Mouse (Mus musculus): ENCODE data around the gene Acot8. TPM values are rescaled to one million over a fixed set of nuclear protein-coding genes. Genes with fewer than 3 reads are reported as not detected.

Acot8 gene
- 10.2 and 11.7 TPM in 2 replicates for polyA plus RNA-seq (2015; fragmentation: Nextera tagmentation; extraction: Ambion mirVana)

DNA sequence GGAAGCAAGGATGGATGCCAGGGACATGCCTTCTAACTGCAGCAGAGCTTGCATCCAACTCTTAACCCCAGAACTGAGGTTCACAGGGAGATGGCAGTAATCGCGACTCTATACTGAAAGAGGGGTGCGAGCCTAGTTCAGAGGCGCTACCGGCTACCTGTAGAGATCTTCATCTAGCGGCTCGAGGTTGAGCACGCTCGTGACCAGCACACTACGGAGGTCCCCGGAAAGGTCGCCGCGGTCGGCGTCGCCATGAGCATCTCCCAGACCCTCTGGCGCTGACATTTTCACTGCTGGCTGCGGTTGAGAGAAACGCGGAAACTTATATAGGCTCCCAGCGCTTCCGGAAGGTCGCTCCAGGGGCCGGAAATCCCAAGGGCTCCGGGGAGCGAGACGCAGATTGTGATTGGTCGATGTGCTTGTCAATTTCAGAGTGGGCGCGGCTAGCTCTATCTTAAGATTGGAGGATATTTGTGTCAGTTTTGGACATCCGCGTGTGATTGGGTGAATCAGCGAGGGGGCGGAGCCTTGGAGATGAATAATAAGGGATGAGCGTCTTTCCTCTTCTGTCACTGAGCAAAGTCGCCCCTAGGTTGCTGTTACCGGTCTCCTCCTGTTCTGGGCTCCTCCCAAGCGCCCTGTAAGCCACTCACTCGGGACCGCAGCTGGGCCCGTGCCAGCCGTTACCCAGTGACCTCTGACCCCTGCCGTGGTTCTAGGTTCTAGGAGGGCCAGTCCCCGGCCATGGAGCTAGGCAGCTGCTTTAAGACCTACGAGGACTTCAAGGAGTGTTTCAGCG is at the start of gene Acot8, which contains the start of gene Zswim3:
Acot8 (minus strand) TSS at position 350 of the 799 bp plus-strand sequence.
Zswim3 (plus strand) TSS at position 566 of the 799 bp plus-strand sequence.

DNA sequence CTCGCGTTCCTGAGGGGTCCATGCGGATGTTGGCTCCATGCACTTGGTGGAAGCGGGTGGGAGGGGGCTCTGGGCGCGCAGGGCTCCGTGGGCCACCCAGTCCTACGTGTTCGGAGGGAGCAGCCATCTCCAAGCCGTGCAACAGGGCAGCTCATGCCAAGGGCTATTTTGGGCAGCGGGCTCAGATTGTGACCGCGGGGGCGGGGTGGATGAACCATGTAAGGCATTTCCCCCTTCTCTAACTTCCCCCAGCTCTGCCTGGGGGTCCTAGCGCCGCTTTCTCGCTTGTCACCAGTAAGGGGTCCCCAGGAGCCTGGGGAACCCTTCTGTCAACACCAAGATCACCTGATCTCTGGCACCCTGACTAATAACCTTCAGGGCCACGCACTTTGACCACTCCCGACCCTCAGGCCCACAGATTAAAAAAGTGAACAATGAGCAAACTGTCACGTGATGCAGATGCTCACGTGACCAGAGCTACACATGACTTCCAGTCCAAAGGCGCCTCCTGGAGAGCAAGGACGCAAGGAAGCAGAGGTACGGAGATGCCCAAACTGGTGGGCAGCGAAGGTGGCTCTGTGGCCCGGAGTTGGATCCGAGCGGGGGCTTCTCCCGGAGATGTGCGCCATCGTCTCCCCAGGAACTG is 28.8 kb upstream of the Acot8 start, which contains the start of gene Neurl2:
Neurl2 (minus strand) TSS at position 143 of the 646 bp plus-strand sequence.

DNA sequence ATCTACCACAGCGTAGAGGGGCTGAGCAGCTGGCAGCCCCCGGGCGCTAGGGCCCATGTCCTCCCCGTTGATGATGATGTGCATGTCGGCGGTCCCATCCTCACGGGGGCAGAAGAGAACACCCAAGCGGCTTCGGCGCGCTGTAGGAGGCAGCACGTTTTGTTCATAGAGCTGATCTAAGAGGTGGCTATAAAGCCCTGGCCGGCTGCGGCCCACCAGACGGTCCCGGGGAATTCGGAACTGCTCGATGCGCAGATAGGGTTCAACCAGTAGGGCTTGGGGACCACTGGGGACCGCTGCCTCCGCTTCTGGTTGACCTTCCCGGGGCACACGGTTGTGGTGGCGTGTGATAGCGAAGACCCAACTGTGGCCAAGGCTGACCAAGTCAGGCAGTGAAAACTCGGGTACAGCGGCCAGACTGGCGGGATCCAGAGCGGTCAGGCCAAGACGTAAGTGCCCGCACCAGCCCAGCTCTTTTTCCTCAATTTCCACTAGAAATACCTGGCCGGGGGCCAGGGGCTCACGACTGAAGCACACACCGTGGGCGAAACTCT is 28.1 kb upstream of the Acot8 start, which contains the start of gene Ctsa:
Ctsa (plus strand) TSS at position 126 of the 554 bp plus-strand sequence.

DNA sequence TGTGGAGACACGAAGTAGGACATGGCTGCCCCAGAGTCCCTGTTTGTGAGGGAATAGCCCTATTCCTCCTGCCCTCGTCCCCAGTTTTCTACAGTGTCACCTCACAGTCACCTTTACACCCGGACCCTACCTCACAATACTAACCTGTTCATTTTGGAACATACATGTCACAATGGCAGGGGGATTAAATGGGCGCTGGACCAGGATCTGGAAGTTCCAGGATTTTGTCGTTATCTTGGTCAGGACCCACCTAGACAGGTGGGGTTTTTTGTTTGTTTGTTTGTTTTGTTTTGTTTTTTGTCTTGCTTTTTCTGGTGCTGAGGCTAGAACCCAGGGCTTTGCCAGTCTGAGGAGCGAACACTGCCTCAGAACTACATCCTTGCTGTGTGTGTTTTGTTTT is 23.8 kb upstream of the Acot8 start, which contains the start of gene Spata25:
Spata25 (minus strand) TSS at position 101 of the 400 bp plus-strand sequence.

DNA sequence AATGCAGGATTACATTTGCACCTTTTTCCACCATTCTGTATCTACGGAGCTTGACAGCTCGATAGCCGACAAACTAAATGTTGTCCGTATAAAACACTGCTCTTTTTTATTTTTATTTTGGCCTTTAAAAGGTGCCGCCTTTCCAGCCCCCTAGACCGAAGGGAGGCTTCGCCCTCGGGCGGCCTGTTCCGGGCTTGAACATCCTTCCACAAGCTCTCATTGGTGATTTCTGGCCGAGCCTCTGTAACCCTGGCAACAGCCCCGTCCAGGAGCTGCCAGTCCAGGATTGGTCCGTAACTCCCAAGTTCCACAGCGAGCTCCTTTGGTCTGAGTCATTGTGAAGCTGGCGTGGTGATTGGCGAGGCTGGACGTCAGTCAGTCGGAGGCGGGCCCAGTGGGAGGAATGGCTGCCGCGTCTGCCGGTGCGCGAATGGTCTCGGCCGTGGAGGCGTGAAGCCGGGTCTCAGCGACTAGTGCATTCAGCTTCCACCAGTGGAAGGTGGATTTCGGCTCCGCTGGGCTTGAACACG is 18.0 kb upstream of the Acot8 start, which contains the start of gene Zswim1:
Zswim1 (plus strand) TSS at position 51 of the 530 bp plus-strand sequence.

DNA sequence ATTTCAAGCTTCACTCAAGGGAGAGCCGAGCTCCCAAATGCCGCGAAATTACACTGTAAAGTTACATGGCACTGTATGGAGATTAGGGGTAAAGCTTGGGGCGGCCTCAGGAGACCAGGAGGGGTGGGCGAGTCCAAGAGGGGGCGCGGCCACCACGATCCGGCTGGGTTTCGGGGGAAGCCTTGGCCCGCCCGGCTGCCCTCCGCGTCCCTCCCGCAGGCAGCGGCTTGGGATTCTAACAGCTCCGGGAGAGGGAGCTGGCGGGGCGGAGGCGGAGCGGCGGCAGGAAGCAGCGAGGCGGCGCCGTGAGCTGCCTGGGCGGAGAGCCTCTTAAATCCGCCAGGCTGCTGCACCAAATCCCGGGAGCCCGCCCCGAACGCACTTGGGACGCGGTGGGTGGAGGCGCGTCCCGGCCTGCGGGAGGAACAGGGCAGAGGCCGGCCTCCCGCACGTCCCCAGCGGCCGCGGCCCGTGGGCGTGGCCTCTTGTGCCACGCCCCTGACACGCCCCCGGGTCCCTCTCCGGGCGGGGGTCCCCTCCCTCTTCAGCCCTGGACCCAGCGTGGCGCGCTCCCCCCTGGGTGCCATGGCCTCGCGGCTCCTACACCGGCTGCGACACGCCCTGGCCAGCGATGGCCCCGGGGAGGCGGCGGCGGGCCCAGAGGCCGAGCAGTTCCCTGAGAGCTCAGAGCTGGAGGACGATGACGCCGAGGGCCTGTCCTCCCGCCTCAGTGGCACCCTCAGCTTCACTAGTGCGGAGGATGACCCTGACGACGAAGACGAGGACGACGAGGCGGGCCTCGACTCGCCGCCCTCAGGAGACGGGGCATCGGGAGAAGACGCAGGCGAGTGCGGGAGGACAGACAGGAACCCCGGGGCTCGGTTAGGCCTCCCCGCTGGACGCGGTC is 18.9 kb downstream of the Acot8 start, which contains the start of gene Snx21:
Snx21 (plus strand) TSS at position 343 of the 907 bp plus-strand sequence.

DNA sequence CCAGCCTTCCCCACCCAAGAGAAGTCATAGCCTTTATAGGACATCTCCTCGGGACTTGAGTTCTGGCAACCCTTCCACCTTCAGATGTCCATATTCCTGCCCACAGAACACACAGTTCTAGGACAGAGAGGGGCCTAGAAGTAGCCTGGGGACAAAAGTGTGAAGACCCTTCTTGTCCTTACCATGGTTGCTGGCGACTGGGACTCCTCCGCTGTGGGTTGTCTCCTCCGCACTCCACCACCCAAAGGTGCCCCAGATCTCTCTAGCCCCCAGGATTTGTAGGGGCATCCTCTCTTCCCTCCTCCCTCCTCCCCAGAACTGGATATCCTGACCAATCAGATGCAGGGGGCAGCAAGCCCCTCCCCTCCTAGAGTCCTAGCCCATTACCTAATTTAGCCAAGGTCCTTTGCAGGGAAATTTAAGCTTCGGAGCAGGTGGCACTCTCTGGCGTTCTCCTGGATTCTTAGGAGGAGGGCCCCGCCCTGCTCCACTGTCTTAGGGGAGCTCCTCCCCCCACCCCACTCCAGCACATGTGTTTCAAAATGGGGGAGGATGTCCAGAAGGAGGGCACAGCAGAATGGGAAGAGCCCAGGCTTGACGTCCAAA is 25.1 kb downstream of the Acot8 start, which contains the start of gene Tnnc2:
Tnnc2 (minus strand) TSS at position 487 of the 606 bp plus-strand sequence.

DNA sequence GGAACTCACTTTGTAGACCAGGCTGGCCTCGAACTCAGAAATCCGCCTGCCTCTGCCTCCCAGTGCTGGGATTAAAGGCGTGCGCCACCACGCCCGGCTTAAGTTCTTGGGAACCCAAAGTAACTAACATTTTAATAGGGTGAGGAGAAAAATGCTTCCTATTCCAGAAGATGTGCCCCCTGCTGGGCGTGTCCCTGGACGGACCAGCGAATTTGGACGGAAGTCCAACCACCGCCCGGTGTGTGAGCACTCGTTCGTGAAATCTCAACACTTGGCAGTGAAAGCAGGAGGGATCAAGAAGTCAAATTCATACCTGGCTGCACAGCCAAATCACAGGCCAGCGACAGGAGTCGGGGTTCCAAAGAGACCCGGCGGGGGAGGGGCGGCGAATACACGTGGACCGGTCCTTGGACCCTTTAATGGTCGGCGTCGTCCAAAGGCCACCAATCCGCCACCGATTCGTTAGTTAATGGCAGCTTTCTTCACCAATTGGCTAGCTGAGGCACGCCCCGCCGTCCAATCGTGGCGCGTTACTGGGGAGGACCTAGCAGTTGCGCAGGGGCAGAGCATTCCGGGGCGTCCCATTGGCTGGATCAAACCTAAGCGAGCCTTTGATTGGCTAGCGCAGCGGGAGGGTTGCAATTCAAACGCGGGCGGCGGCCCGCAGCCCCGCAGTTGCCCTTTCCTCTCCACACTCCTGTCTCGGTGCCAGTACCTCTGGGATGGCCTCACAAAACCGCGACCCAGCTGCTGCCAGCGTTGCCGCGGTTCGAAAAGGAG is 35.2 kb downstream of the Acot8 start, which contains the start of gene Ube2c:
Ube2c (plus strand) TSS at position 641 of the 780 bp plus-strand sequence.

DNA sequence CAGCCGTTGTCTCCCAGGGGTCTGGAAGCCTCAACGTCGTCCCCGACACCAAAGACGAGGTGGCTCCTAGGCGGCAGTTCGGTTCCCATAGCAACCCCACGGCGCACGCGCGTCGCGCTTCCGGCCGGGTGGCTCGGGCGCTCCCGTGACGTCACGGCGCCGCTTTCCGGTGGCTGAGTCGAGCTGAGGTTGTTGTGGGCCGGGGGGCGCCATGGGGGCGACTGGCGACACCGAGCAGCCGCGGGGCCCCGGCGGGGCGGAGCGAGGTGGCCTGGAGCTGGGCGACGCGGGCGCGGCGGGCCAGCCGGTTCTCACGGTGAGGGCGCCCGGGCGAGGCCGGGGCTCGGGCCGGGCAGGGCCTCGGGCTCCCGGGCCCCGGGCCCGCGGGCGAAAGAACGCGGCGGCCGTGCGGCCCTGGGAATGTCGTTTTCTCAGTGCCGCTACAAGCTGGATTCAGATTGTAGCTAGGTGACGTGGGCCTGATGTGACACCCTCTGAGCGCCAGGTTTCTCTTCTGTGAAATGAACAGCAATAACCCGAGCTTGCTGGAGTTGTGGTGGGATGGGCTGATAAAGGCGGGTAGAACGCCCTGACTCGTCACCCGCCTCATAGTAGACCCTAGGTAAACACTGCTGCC is 58.7 kb downstream of the Acot8 start, which contains the start of the genes Wfdc3 and Dnttip1:
Wfdc3 (minus strand) TSS at position 89 of the 637 bp plus-strand sequence.
Dnttip1 (plus strand) TSS at position 141 of the 637 bp plus-strand sequence.

Other genes starting within 250 kb of the Acot8 start
- 0.29 and 0.37 TPM in 2 replicates for gene Wfdc2, start 242.5 kb downstream of the Acot8 start, polyA plus RNA-seq (2015; fragmentation: Nextera tagmentation; extraction: Ambion mirVana)
- gene Spint3, start 231.4 kb downstream of the Acot8 start, polyA plus RNA-seq (2015; fragmentation: Nextera tagmentation; extraction: Ambion mirVana) = not detected in 2 replicates
- gene Wfdc6a, start 219.4 kb downstream of the Acot8 start, polyA plus RNA-seq (2015; fragmentation: Nextera tagmentation; extraction: Ambion mirVana) = not detected in 2 replicates
- gene Eppin, start 211.3 kb downstream of the Acot8 start, polyA plus RNA-seq (2015; fragmentation: Nextera tagmentation; extraction: Ambion mirVana) = not detected in 2 replicates
- gene Wfdc6b, start 191.4 kb downstream of the Acot8 start, polyA plus RNA-seq (2015; fragmentation: Nextera tagmentation; extraction: Ambion mirVana) = not detected in 2 replicates
- gene Wfdc8, start 191.3 kb downstream of the Acot8 start, polyA plus RNA-seq (2015; fragmentation: Nextera tagmentation; extraction: Ambion mirVana) = not detected in 2 replicates
- gene Wfdc16, start 166.1 kb downstream of the Acot8 start, polyA plus RNA-seq (2015; fragmentation: Nextera tagmentation; extraction: Ambion mirVana) = not detected in 2 replicates
- not detected in 2 replicates for gene Wfdc10, start 148.8 kb downstream of the Acot8 start, polyA plus RNA-seq (2015; fragmentation: Nextera tagmentation; extraction: Ambion mirVana)
- not detected in 2 replicates for gene Wfdc9, start 148.3 kb downstream of the Acot8 start, polyA plus RNA-seq (2015; fragmentation: Nextera tagmentation; extraction: Ambion mirVana)
- not detected in 2 replicates for gene Wfdc11, start 130.8 kb downstream of the Acot8 start, polyA plus RNA-seq (2015; fragmentation: Nextera tagmentation; extraction: Ambion mirVana)
- gene Wfdc13, start 119.8 kb downstream of the Acot8 start, polyA plus RNA-seq (2015; fragmentation: Nextera tagmentation; extraction: Ambion mirVana) = 0.21 TPM in 1 of 2 replicates, not detected in the other
- not detected in 2 replicates for gene Spint4, start 106.4 kb downstream of the Acot8 start, polyA plus RNA-seq (2015; fragmentation: Nextera tagmentation; extraction: Ambion mirVana)
- gene Spint5, start 89.6 kb downstream of the Acot8 start, polyA plus RNA-seq (2015; fragmentation: Nextera tagmentation; extraction: Ambion mirVana) = not detected in 2 replicates
- 0.14 and 0.29 TPM in 2 replicates for gene Wfdc3, start 59.0 kb downstream of the Acot8 start, polyA plus RNA-seq (2015; fragmentation: Nextera tagmentation; extraction: Ambion mirVana)
- 51.2 and 54.3 TPM in 2 replicates for gene Dnttip1, start 58.9 kb downstream of the Acot8 start, polyA plus RNA-seq (2015; fragmentation: Nextera tagmentation; extraction: Ambion mirVana)
- gene Ube2c, start 35.0 kb downstream of the Acot8 start, polyA plus RNA-seq (2015; fragmentation: Nextera tagmentation; extraction: Ambion mirVana) = 67.3 and 77.7 TPM in 2 replicates
- gene Tnnc2, start 24.9 kb downstream of the Acot8 start, polyA plus RNA-seq (2015; fragmentation: Nextera tagmentation; extraction: Ambion mirVana) = 22,389 and 24,028 TPM in 2 replicates
- 31.1 and 33.0 TPM in 2 replicates for gene Snx21, start 19.1 kb downstream of the Acot8 start, polyA plus RNA-seq (2015; fragmentation: Nextera tagmentation; extraction: Ambion mirVana)
- gene Zswim3, start 216 bp upstream of the Acot8 start, polyA plus RNA-seq (2015; fragmentation: Nextera tagmentation; extraction: Ambion mirVana) = 2.0 TPM in 2 replicates
- 5.9 and 6.8 TPM in 2 replicates for gene Zswim1, start 17.8 kb upstream of the Acot8 start, polyA plus RNA-seq (2015; fragmentation: Nextera tagmentation; extraction: Ambion mirVana)
- not detected in 2 replicates for gene Spata25, start 23.7 kb upstream of the Acot8 start, polyA plus RNA-seq (2015; fragmentation: Nextera tagmentation; extraction: Ambion mirVana)
- 105 and 116 TPM in 2 replicates for gene Ctsa, start 28.0 kb upstream of the Acot8 start, polyA plus RNA-seq (2015; fragmentation: Nextera tagmentation; extraction: Ambion mirVana)
- 56.5 and 63.5 TPM in 2 replicates for gene Neurl2, start 28.6 kb upstream of the Acot8 start, polyA plus RNA-seq (2015; fragmentation: Nextera tagmentation; extraction: Ambion mirVana)
- 5.9 and 7.4 TPM in 2 replicates for gene Pltp, start 52.8 kb upstream of the Acot8 start, polyA plus RNA-seq (2015; fragmentation: Nextera tagmentation; extraction: Ambion mirVana)
- 41.4 and 42.2 TPM in 2 replicates for gene Pcif1, start 74.4 kb upstream of the Acot8 start, polyA plus RNA-seq (2015; fragmentation: Nextera tagmentation; extraction: Ambion mirVana)
- gene Zfp335, start 106.9 kb upstream of the Acot8 start, polyA plus RNA-seq (2015; fragmentation: Nextera tagmentation; extraction: Ambion mirVana) = 4.0 and 4.3 TPM in 2 replicates
- gene Mmp9, start 135.9 kb upstream of the Acot8 start, polyA plus RNA-seq (2015; fragmentation: Nextera tagmentation; extraction: Ambion mirVana) = 0.91 and 1.1 TPM in 2 replicates
- 0.22 and 0.23 TPM in 2 replicates for gene Slc12a5, start 155.9 kb upstream of the Acot8 start, polyA plus RNA-seq (2015; fragmentation: Nextera tagmentation; extraction: Ambion mirVana)
- gene Ncoa5, start 230.0 kb upstream of the Acot8 start, polyA plus RNA-seq (2015; fragmentation: Nextera tagmentation; extraction: Ambion mirVana) = 17.6 and 18.6 TPM in 2 replicates